Mouse (Mus musculus) heart, postnatal 0 days (tissue): ENCODE measurements at regions not wholly inside any gene's neighbourhood (a gene's known extent, or its start where the extent isn't known, plus 50 kb on each side); places are given as distances from the start of the nearest gene placed in this dataset.

Experiments
- CTCF ChIP-seq: IDR thresholded peaks from 2 replicates; pipeline ENCODE4 v1.5.1; 2016; ENCODE audit warnings: antibody characterized with exemption, control low read depth, low read depth
- EP300 ChIP-seq: IDR thresholded peaks from 2 replicates; pipeline ENCODE4 v1.6.1; 2016; ENCODE audit warnings: antibody characterized with exemption, low read depth

- TF ChIP-seq EP300 (no peak), CTCF (no peak)
These were observed 120.7 kb upstream of the Lhx8 start for GRCm38 (mm10) chr3:154451169-154451568.
